Mouse (Mus musculus) forebrain, embryonic 11.5 days (tissue): ENCODE results near the gene Myadml2. TPM values are rescaled to one million over a fixed set of nuclear protein-coding genes. Genes with fewer than 3 reads are reported as not detected.
A peak's percentile ranks its signal among the peaks of the same experiment; 100 is the strongest.

Source experiments
- ATAC-seq: fragments of 200-750 bp; cut with Nextera tagmentation; replicated peaks from 2 replicates; pipeline ENCODE4 v1.8.0; 2017; ENCODE audit warnings: moderate TSS enrichment; ENCODE audit not compliant: low FRiP score
- DNase-seq: peaks from one replicate; pipeline ENCODE4 v3.0.0-alpha.2; 2017; ENCODE audit warnings: low spot score
- H3K27ac ChIP-seq: fragments of 300-500 bp; sonication (generic); 2 replicates; pipeline ENCODE4 v1.5.1; 2014; ENCODE audit warnings: low read depth, low read length
- H3K27me3 ChIP-seq: fragments of 300-500 bp; sonication (generic); 2 replicates; pipeline ENCODE4 v1.6.1; 2014; ENCODE audit warnings: mild to moderate bottlenecking, low read length, mixed read lengths; ENCODE audit not compliant: control insufficient read depth, insufficient read depth
- H3K36me3 ChIP-seq: fragments of 300-500 bp; sonication (generic); 2 replicates; pipeline ENCODE4 v1.6.1; 2014; ENCODE audit warnings: mild to moderate bottlenecking, low read length, moderate library complexity, mixed read lengths; ENCODE audit not compliant: control insufficient read depth, insufficient read depth
- H3K4me1 ChIP-seq: fragments of 300-500 bp; sonication (generic); replicated peaks from 2 replicates; pipeline ENCODE4 v1.6.1; 2014; ENCODE audit warnings: low read length, mixed read lengths; ENCODE audit not compliant: control insufficient read depth, insufficient read depth
- H3K4me2 ChIP-seq: fragments of 300-500 bp; sonication (generic); 2 replicates; pipeline ENCODE4 v1.6.1; 2014; ENCODE audit warnings: low read depth, mild to moderate bottlenecking, low read length, moderate library complexity, mixed read lengths; ENCODE audit not compliant: severe bottlenecking
- H3K4me3 ChIP-seq: fragments of 300-500 bp; sonication (generic); 2 replicates; pipeline ENCODE4 v1.5.1; 2014; ENCODE audit warnings: low read depth, low read length
- H3K9ac ChIP-seq: fragments of 300-500 bp; sonication (generic); 2 replicates; pipeline ENCODE4 v1.6.1; 2014; ENCODE audit warnings: low read length
- H3K9me3 ChIP-seq: fragments of 300-500 bp; sonication (generic); 2 replicates; pipeline ENCODE4 v1.6.1; 2016; ENCODE audit warnings: low read length, mixed read lengths; ENCODE audit not compliant: control insufficient read depth
- WGBS: fragments of 180-500 bp; shearing (Covaris S2); extraction: QIAGEN DNeasy Blood & Tissue Kit; methylation state at CpG from one replicate; pipeline ENCODE4 v1.1.7; 2014; 5-methylcytosine and 5-hydroxymethylcytosine counted together
- polyA plus RNA-seq: library from polyadenylated mRNA; unstranded; fragments of >200 nt; fragmentation: Nextera tagmentation; extraction: Ambion mirVana; gene quantifications from 2 replicates; pipeline ENCODE4 v1.2.1, GENCODE M21; 2014

Gene Myadml2
- polyA plus RNA-seq, 1 experiment from 2014 or later, result 0.51 TPM

DNA sequence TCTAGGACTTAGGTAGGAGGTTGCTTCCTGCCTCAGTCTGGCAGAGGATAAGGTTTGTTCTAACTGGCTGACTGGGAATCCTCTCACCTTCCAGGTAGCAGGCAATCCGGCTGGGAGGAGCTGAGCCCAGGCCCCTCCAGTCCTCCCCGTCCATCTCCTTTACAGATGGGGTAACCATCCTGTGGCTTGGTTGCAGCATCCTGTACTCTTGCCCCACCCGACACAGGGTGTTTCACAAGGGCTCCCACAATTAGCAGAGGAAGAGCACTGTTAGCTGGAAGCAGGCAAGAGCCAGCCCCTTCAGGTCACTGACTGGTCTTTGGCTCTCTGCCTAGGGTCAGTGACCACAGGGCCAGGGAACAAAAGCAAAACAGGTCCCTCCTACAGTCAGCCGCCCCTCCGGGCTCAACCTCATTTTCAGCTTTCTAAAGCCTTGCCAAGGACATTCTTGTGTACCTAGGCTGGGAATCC lies 17.5 kb downstream of the Myadml2 start:
- DNase-seq (peak; percentile 50), ATAC-seq (no peak)
- H3K27ac ChIP-seq, result peak overlapping the region; percentile 4; the same call in 1 of the 2 replicates
- 29% methylated on average over 5 of the region's 5 CpGs for WGBS
- H3K27me3 ChIP-seq, result no peaks in the 10 kb centered on the region; the same call in 1 of the 2 replicates
- H3K4me1 ChIP-seq, result peaks cover 22% of the 10 kb centered on the region
- H3K4me2 ChIP-seq, result no peak overlapping the region
- H3K36me3 ChIP-seq, result peaks cover 5% of the 10 kb centered on the region; the same call in 1 of the 2 replicates
- peak overlapping the region; percentile 29; the same call in 1 of the 2 replicates for H3K9ac ChIP-seq
- H3K9me3 ChIP-seq, result no peaks in the 10 kb centered on the region
- no peak overlapping the region for H3K4me3 ChIP-seq

DNA sequence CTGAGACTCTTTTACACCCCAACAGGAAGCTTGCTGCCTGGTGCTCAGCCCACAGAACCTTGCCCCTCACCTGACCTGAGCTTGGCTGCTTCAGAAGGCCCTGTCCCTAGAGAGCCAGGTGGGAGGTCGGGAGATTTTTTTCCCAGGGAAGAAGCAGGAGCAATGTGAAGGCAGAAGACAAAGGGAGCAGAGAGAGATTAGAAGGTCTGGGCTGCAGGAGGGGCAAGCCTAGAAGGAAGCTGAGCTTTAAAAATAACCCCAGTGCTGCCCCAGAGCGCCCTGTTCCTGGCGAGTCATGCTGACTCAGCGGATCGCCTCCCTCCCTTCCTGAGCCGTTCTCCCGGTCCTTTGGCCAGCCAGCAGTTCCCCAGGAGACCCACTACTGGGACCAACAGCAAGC lies 18.0 kb downstream of the Myadml2 start:
- Histone ChIP-seq H3K27ac (no peak overlapping the region), H3K4me3 (no peak overlapping the region), H3K4me2 (no peak overlapping the region), H3K9me3 (no peaks in the 10 kb centered on the region), H3K27me3 (no peaks in the 10 kb centered on the region; the same call in 1 of the 2 replicates), H3K9ac (0 out of 2 replicates have a peak overlapping the region, but pooled peaks have one; percentile 29), H3K4me1 (peaks cover 22% of the 10 kb centered on the region), H3K36me3 (peaks cover 5% of the 10 kb centered on the region; the same call in 1 of the 2 replicates)
- DNase-seq (no peak), ATAC-seq (no peak)
- 22% methylated on average over 7 of the region's 7 CpGs for WGBS

DNA sequence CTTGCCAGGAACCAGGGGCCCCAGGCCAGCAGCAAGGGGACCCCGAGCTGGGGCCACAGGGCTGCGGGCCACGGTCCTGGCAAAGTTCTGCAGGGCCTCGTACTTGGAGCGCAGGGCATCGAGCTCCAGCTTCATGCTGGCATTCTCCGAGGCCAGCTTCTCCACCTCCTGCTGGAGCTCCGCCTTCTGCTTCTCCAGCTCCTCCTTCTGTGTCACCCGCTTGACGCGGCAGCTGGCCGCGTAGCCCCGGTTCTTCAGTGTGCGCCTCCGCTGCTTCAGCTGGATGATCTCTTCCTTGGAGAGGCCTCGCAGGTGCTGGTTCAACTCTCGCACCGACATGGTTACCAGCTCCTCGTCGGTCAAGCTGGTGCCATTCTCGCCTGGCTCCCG lies 18.6 kb downstream of the Myadml2 start:
- H3K36me3 ChIP-seq, result peaks cover 5% of the 10 kb centered on the region; the same call in 1 of the 2 replicates
- DNase-seq, result peak; percentile 55
- no peak overlapping the region for H3K4me2 ChIP-seq
- no peak overlapping the region for H3K9ac ChIP-seq
- no peak for ATAC-seq
- no peaks in the 10 kb centered on the region; the same call in 1 of the 2 replicates for H3K27me3 ChIP-seq
- 79% methylated on average over 23 of the region's 23 CpGs for WGBS
- H3K27ac ChIP-seq, result no peak overlapping the region
- peaks cover 22% of the 10 kb centered on the region for H3K4me1 ChIP-seq
- H3K9me3 ChIP-seq, result no peaks in the 10 kb centered on the region
- H3K4me3 ChIP-seq, result no peak overlapping the region

DNA sequence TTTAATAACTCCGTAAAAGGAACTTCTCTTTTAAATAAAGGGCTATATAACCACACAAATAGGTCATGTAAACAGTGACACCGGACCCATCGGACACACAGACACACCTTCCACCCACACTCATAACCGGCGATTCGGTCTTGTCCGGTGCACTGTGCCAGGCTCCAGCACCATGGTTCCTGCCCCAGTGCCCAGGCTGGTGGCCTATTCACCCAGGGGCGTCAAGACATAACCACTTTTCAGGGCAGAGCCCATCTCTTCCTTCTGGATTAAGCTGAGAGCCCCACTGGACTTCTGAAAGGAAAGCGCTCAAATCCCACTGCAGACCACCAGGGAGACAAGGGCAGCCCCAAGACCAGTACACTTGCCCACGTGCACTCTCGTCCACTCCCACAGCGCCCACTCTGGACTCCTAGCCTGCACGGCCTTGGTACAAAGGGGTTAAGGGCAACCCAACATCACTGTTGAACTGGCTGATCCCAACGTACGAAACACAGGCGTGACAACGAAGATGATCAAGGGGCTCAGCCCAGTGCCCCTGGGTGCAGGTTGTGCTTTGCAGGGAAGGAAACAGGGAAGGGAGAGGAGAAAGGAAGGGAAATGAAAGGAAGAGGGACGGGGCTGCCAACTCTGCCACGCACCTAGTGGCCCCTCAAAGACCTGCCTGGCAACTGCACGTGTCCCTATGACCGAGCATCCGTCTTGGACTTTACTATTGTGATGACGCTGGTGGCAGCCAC lies 19.2 kb downstream of the Myadml2 start:
- ATAC-seq, result no peak
- WGBS, result 96% methylated on average over 23 of the region's 23 CpGs
- peaks cover 5% of the 10 kb centered on the region; the same call in 1 of the 2 replicates for H3K36me3 ChIP-seq
- no peak overlapping the region for H3K9ac ChIP-seq
- H3K4me2 ChIP-seq, result no peak overlapping the region
- DNase-seq, result no peak
- no peak overlapping the region for H3K4me3 ChIP-seq
- H3K9me3 ChIP-seq, result no peaks in the 10 kb centered on the region
- no peaks in the 10 kb centered on the region; the same call in 1 of the 2 replicates for H3K27me3 ChIP-seq
- peaks cover 19% of the 10 kb centered on the region for H3K4me1 ChIP-seq
- no peak overlapping the region for H3K27ac ChIP-seq

DNA sequence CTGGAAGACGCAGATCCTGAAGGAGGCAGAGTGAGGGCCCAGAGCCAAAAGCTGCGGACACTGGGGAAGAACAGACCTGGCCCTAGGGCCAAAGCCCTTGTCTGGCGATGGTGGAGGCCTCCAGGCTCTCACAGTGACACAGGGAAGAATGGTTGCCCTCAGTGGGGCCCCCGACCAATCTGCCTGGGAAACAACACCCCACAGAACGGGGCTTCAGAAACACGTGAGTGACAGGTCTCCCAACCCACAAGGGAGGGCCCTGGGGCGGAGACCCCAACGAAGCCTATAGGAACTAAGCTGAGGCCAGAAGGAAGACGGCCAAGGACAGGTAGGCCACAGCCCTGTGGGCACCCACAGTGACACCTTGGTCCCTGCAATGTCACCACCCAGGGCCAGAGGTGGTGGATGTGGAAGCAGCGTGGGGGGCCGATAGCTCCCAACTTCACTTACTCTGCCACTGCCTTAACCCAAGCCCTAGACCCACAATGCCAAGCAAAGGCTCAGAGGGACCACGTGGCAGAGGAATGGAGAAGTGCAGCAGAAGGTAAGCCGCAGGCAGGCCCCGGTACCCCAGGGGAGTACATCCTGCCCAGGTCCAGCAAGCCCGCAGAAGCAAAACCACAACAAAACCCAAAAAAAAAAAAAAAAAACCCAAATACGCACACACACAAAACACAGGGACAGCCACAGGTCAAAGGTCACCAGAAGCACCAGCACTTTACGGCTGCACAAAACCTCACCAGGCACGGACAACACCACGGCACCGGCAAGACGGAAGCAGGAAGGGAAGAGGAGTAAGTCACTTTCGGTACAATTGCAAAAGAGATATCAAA lies 20.3 kb downstream of the Myadml2 start:
- no peak overlapping the region for H3K4me2 ChIP-seq
- DNase-seq, result no peak
- H3K9ac ChIP-seq, result no peak overlapping the region
- H3K27me3 ChIP-seq, result no peaks in the 10 kb centered on the region; the same call in 1 of the 2 replicates
- H3K9me3 ChIP-seq, result no peaks in the 10 kb centered on the region
- WGBS, result 84% methylated on average over 22 of the region's 22 CpGs
- H3K4me1 ChIP-seq, result peaks cover 18% of the 10 kb centered on the region
- H3K4me3 ChIP-seq, result no peak overlapping the region
- peaks cover 5% of the 10 kb centered on the region; the same call in 1 of the 2 replicates for H3K36me3 ChIP-seq
- no peak for ATAC-seq
- H3K27ac ChIP-seq, result no peak overlapping the region

DNA sequence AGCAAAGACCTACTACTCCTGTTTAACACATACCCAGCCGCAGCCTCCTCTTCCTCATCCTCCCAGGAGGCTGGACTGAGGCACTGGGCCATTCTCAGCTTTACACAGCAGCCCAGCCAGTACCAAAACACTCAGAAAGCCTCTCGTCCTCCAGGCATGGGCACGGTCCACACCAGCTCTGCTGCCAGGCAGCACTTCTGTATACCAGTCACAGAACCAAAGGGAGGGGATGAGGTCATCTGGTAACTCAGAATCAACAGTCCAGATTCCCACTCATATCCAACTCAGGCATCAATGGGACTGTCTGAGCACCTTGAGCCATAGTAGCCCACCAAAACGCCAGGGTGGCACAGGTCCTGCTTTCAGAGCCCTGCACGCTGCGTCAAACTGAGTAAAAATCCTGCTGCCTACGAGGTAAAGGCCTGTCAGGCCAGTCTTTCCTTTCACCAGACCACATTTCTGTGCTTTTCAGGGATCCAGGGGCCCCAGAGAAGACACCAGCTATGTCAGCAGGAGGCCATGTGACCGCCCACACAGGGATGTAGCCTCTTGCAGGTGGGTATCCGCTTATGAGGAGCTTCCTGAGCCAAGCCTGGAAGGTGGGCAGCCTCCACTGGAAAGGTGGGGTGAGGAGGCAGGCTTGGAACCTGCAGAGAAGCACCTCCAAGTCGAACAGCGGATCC lies 21.0 kb downstream of the Myadml2 start:
- DNase-seq (no peak), ATAC-seq (no peak)
- Histone ChIP-seq H3K4me2 (no peak overlapping the region), H3K9ac (no peak overlapping the region), H3K36me3 (peaks cover 5% of the 10 kb centered on the region; the same call in 1 of the 2 replicates), H3K9me3 (no peaks in the 10 kb centered on the region), H3K27ac (no peak overlapping the region), H3K4me1 (peaks cover 14% of the 10 kb centered on the region), H3K4me3 (no peak overlapping the region), H3K27me3 (no peaks in the 10 kb centered on the region; the same call in 1 of the 2 replicates)
- 89% methylated on average over 11 of the region's 11 CpGs for WGBS

DNA sequence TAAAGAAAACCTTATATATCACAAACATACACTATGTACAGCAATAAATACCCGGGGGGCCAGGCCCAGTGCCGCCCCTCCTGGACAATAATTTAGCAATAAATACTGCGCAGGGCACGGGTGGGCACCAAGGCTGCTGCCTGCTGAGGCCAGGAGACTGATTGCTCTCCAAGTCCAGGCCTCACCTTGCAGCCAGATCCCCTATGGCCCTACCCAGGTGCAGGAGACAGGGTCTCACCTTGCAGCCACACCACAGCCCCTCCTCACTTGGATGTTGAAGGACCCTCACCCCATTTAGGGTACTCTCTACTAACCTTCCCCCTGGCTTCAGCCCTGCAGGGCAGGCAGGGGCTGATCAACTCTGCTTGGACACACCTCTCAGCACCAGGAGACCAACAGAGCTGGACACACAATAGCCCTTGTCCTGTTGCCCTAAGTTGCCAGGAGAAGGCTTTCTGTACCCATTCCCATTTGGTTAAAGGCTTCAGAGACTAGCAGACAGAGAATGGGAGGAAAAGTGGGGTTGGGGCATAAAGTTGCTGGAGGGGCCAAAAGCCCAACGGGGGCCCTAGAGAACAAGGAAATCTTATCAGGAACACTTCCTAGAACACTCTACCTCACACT lies 22.7 kb downstream of the Myadml2 start, which contains the start of gene Sirt7:
Gene Sirt7, minus strand, starts transcription at position 89 of the 624 bp plus-strand sequence.
- peak within 1 kb of the TSS; percentile 97 for H3K4me3 ChIP-seq
- DNase-seq (peak; percentile 50), ATAC-seq (peak; percentile 55)
- peak within 1 kb of the TSS; percentile 94 for H3K4me2 ChIP-seq
- H3K4me1 ChIP-seq, result peaks cover 4% of the 10 kb centered on the region
- WGBS, result 26% methylated on average over 5 of the region's 5 CpGs
- no peaks in the 10 kb centered on the region for H3K27me3 ChIP-seq
- peak within 1 kb of the TSS; percentile 74 for H3K9ac ChIP-seq
- peaks cover 8% of the 10 kb centered on the region; the same call in 1 of the 2 replicates for H3K36me3 ChIP-seq
- peak within 1 kb of the TSS; percentile 63 for H3K27ac ChIP-seq
- no peaks in the 10 kb centered on the region for H3K9me3 ChIP-seq
